Mouse (Mus musculus) liver, adult 2 months (tissue): Measurements from ENCODE around the gene Meaf6.

Experiments used
- CTCF ChIP-seq: fragments of 200-500 bp; IDR thresholded peaks from 2 replicates; pipeline ENCODE4 v1.5.1; 2011; ENCODE audit warnings: low read depth, low read length, control low read depth
- POLR2A ChIP-seq: fragments of 200-500 bp; IDR thresholded peaks from 2 replicates; pipeline ENCODE4 v1.6.1; 2011; ENCODE audit warnings: low read length, control low read depth; ENCODE audit not compliant: insufficient read depth; ENCODE audit errors: extremely low read depth

DNA sequence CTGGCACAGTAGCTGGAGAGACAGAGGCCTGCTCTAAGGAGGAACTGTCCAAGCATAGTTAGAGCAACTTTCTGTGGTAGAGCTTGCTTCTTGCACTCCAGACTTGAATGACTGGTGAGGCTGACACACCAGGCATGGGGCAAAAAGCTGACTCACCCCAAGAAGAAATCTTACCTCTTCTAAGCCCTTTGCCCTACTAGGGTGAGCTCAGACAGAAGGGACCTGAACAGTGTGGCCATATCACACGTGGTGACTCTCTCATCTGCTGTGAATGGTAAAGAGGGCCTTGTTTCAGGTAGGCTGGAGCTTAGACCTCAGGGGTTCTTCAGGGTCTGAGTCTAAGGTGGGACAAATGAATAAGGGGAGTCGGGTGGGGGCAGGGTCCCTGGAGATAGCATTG, 73.1 kb downstream of the Meaf6 start:
- no peak for TF ChIP-seq POLR2A
- TF ChIP-seq CTCF: no peak
